In genomic region chr12:26075638-26076254, GRCm38 (mm10) we compare ENCODE assay signal across 15 mouse cellular contexts.
A peak's percentile ranks its signal among the peaks of the same experiment; 100 is the strongest.
DNase-seq lines count a peak whose midpoint lies in the region; ATAC-seq lines count a peak whose summit lies in the region.
"Had no signal": no experiment of that assay in that cellular context is flagged by ENCODE, and none has a peak within 500 bp of the region (broad histone marks: within the 10 kb centered on the region; RNA-seq: fewer than 3 reads in every experiment).

No protein-coding gene starts in this region.

- H3K4me3 ChIP-seq in neural tube, embryonic 15.5 days (replicated peaks), result no peak overlapping the region
- no peak overlapping the region for H3K4me3 ChIP-seq in midbrain, embryonic 13.5 days (replicated peaks)
- H3K4me3 ChIP-seq: limb, embryonic 10.5 days; neural tube, embryonic 12.5 days had no signal

- 37% methylated on average over 9 of the region's 9 CpGs for WGBS in neural tube, embryonic 15.5 days
- WGBS in midbrain, embryonic 13.5 days, result 22% methylated on average over 9 of the region's 9 CpGs

- H3K27me3 ChIP-seq in neural tube, embryonic 15.5 days (replicated peaks), result no peaks in the 10 kb centered on the region
- 0 out of 2 replicates have a peak, but pooled peaks cover 5% of the 10 kb centered on the region for H3K27me3 ChIP-seq in midbrain, embryonic 13.5 days
- H3K27me3 ChIP-seq: neural tube, embryonic 12.5 days had no signal

- ATAC-seq in neural tube, embryonic 15.5 days (ENCODE audit: low FRiP score), result no peak
- ATAC-seq in midbrain, embryonic 13.5 days, result peak; percentile 77
- no peak for ATAC-seq in erythroblast, adult 5-6 weeks (replicated peaks; ENCODE audit: low FRiP score, poor library complexity, severe bottlenecking)

- peak; percentile 64 for DNase-seq in heart, adult 11 months
- DNase-seq in heart, adult 9 months (ENCODE audit: low spot score in 2 of 2), result no peak
- peak; percentile 20 for DNase-seq in neural tube, embryonic 10.5 days (ENCODE audit: extremely low spot score, low spot score)
- DNase-seq in right cerebral cortex, postnatal 14 days, result no peak
- DNase-seq: cerebellum, adult 18-20 months; heart, adult 18-20 months; heart, postnatal 14 days; right cerebral cortex, adult 18-20 months had no signal

- no peaks in the 10 kb centered on the region for H3K36me3 ChIP-seq in neural tube, embryonic 15.5 days
- no peaks in the 10 kb centered on the region for H3K36me3 ChIP-seq in midbrain, embryonic 13.5 days
- H3K36me3 ChIP-seq: G1E; limb, embryonic 10.5 days; neural tube, embryonic 12.5 days had no signal

- H3K4me1 ChIP-seq in neural tube, embryonic 15.5 days, result no peaks in the 10 kb centered on the region; the same call in 1 of the 2 replicates
- H3K4me1 ChIP-seq in midbrain, embryonic 13.5 days (replicated peaks), result peaks cover 7% of the 10 kb centered on the region; the same call in 1 of the 2 replicates
- H3K4me1 ChIP-seq: limb, embryonic 10.5 days; neural tube, embryonic 12.5 days had no signal

- H3K4me2 ChIP-seq in neural tube, embryonic 15.5 days, result no peak overlapping the region
- H3K4me2 ChIP-seq in midbrain, embryonic 13.5 days (replicated peaks), result no peak overlapping the region
- H3K4me2 ChIP-seq: neural tube, embryonic 12.5 days had no signal

- no peak overlapping the region for H3K27ac ChIP-seq in neural tube, embryonic 15.5 days (replicated peaks)
- no peak overlapping the region for H3K27ac ChIP-seq in midbrain, embryonic 13.5 days
- H3K27ac ChIP-seq: limb, embryonic 10.5 days; liver, embryonic 14.5 days; neural tube, embryonic 12.5 days had no signal

- no peak overlapping the region for H3K9ac ChIP-seq in neural tube, embryonic 15.5 days (replicated peaks)
- H3K9ac ChIP-seq in midbrain, embryonic 13.5 days (replicated peaks), result no peak overlapping the region
- H3K9ac ChIP-seq: liver, embryonic 14.5 days; neural tube, embryonic 12.5 days had no signal

- H3K9me3 ChIP-seq in neural tube, embryonic 15.5 days (replicated peaks), result no peaks in the 10 kb centered on the region
- no peaks in the 10 kb centered on the region for H3K9me3 ChIP-seq in midbrain, embryonic 13.5 days
- H3K9me3 ChIP-seq: limb, embryonic 10.5 days; neural tube, embryonic 12.5 days had no signal

Comparison
In these comparisons a context has a peak if more than half of its experiments do, and no peak if none do; other contexts are left out.
1. DNase-seq: peak in heart, adult 11 months (single experiment) and neural tube, embryonic 10.5 days (single experiment); none in heart, adult 9 months (0 of 2) and right cerebral cortex, postnatal 14 days (single experiment).